Mouse (Mus musculus) CH12.LX (cell line): ENCODE results near the gene Numb. TPM values are rescaled to one million over a fixed set of nuclear protein-coding genes. Genes with fewer than 3 reads are reported as not detected.

Source experiments
- DNase-seq: peaks from one replicate; pipeline ENCODE4 v3.0.0-alpha.2; 2013; ENCODE audit errors: extremely low read depth
- H3K27ac ChIP-seq: 2 replicates; pipeline ENCODE4 v1.5.1; 2012; ENCODE audit warnings: low read depth, mild to moderate bottlenecking, control low read depth, moderate library complexity; ENCODE audit not compliant: insufficient read depth
- H3K27me3 ChIP-seq: replicated peaks from 2 replicates; pipeline ENCODE3; 2012; ENCODE audit warnings: inconsistent platforms
- H3K36me3 ChIP-seq, 2 experiments: replicated peaks in 1 of 2; 2 replicates each; pipeline versions ENCODE3 to v1.6.1; 2012; ENCODE audit warnings: inconsistent platforms in 1 of 2, low read length in 1 of 2, mild to moderate bottlenecking in 1 of 2, mixed read lengths in 1 of 2, moderate library complexity in 1 of 2; ENCODE audit not compliant: control insufficient read depth in 1 of 2, insufficient read depth in 1 of 2
- H3K4me1 ChIP-seq, 2 experiments: 2 replicates each; pipeline ENCODE4 v1.6.1; 2012; ENCODE audit warnings: inconsistent platforms in 1 of 2, moderate library complexity in 1 of 2; ENCODE audit not compliant: insufficient read depth in 2 of 2, control insufficient read depth in 1 of 2
- H3K4me2 ChIP-seq: 2 replicates; pipeline ENCODE4 v1.6.1; 2012; ENCODE audit warnings: low read depth, mild to moderate bottlenecking, control low read depth; ENCODE audit not compliant: poor library complexity, insufficient read depth, severe bottlenecking
- H3K4me3 ChIP-seq, 3 experiments: fragments of 150-350 bp in 1 of 3; sonication (generic) in 1 of 3; replicated peaks in 1 of 3; 2 replicates each; pipeline versions ENCODE3 to v1.5.1; 2011 to 2012; ENCODE audit warnings: low read depth in 2 of 3, low read length in 2 of 3, mild to moderate bottlenecking in 2 of 3, moderate library complexity in 2 of 3, control low read depth in 1 of 3, improper control_type of control experiment in 1 of 3, inconsistent platforms in 1 of 3, mixed read lengths in 1 of 3; ENCODE audit not compliant: poor library complexity in 1 of 3
- H3K79me2 ChIP-seq: replicated peaks from 2 replicates; pipeline ENCODE4 v1.6.1; 2012; ENCODE audit warnings: mild to moderate bottlenecking, moderate library complexity; ENCODE audit not compliant: control insufficient read depth, poor library complexity, insufficient read depth, severe bottlenecking; ENCODE audit errors: extremely low read depth
- H3K9ac ChIP-seq: 2 replicates; pipeline ENCODE4 v1.6.1; 2012; ENCODE audit warnings: low read depth, mild to moderate bottlenecking, control low read depth, moderate library complexity; ENCODE audit not compliant: insufficient read depth
- H3K9me3 ChIP-seq: replicated peaks from 2 replicates; pipeline ENCODE3; 2012; ENCODE audit warnings: low read length, inconsistent platforms, mixed read lengths
- BHLHE40 ChIP-seq: IDR thresholded peaks from 2 replicates; pipeline ENCODE4 v1.6.1; 2011; ENCODE audit warnings: mild to moderate bottlenecking, low read depth, low read length, improper control_type of control experiment
- CHD1 ChIP-seq: IDR thresholded peaks from 2 replicates; pipeline ENCODE4 v1.6.1; 2012; ENCODE audit warnings: low read depth, low read length, improper control_type of control experiment, inconsistent platforms
- CTCF ChIP-seq, 2 experiments: IDR thresholded peaks in 1 of 2; conservative IDR thresholded peaks in 1 of 2; 2 replicates each; pipeline ENCODE4 v1.5.1; 2011 to 2012; ENCODE audit warnings: low read depth in 2 of 2, low read length in 2 of 2, improper control_type of control experiment in 1 of 2, inconsistent platforms in 1 of 2, mild to moderate bottlenecking in 1 of 2, moderate library complexity in 1 of 2
- E2F4 ChIP-seq: IDR thresholded peaks from 2 replicates; pipeline ENCODE4 v1.6.1; 2011; ENCODE audit warnings: low read depth, low read length, improper control_type of control experiment; ENCODE audit not compliant: insufficient replicate concordance
- ELF1 ChIP-seq: IDR thresholded peaks from 2 replicates; pipeline ENCODE4 v1.6.1; 2014; ENCODE audit warnings: low read depth, mild to moderate bottlenecking, inconsistent platforms, low read length, improper control_type of control experiment
- EP300 ChIP-seq: IDR thresholded peaks from 2 replicates; pipeline ENCODE4 v1.6.1; 2011; ENCODE audit warnings: low read length, improper control_type of control experiment
- ETS1 ChIP-seq: conservative IDR thresholded peaks from 2 replicates; pipeline ENCODE4 v1.6.1; 2012; ENCODE audit warnings: low read depth, mild to moderate bottlenecking, inconsistent platforms, low read length, improper control_type of control experiment, moderate library complexity
- IRF4 ChIP-seq: IDR thresholded peaks from 2 replicates; pipeline ENCODE4 v1.6.1; 2014; ENCODE audit warnings: low read depth, mild to moderate bottlenecking, inconsistent platforms, low read length, improper control_type of control experiment
- JUN ChIP-seq: IDR thresholded peaks from 2 replicates; pipeline ENCODE4 v1.6.1; 2011; ENCODE audit warnings: low read depth, mild to moderate bottlenecking, low read length, improper control_type of control experiment, moderate library complexity; ENCODE audit not compliant: insufficient read depth
- JUND ChIP-seq: conservative IDR thresholded peaks from 2 replicates; pipeline ENCODE4 v1.6.1; 2011; ENCODE audit warnings: low read depth, low read length, improper control_type of control experiment
- MAFK ChIP-seq: IDR thresholded peaks from 2 replicates; pipeline ENCODE4 v1.6.1; 2011; ENCODE audit warnings: low read length, improper control_type of control experiment; ENCODE audit not compliant: insufficient replicate concordance
- MAX ChIP-seq: IDR thresholded peaks from 2 replicates; pipeline ENCODE4 v1.6.1; 2011; ENCODE audit warnings: low read length, improper control_type of control experiment
- MAZ ChIP-seq: IDR thresholded peaks from 2 replicates; pipeline ENCODE4 v1.6.1; 2012; ENCODE audit warnings: low read depth, mild to moderate bottlenecking, inconsistent platforms, low read length, improper control_type of control experiment, moderate library complexity
- MEF2A ChIP-seq: IDR thresholded peaks from 2 replicates; pipeline ENCODE4 v1.6.1; 2014; ENCODE audit warnings: low read depth, mild to moderate bottlenecking, inconsistent platforms, low read length, improper control_type of control experiment, borderline replicate concordance
- NRF1 ChIP-seq: IDR thresholded peaks from 2 replicates; pipeline ENCODE4 v1.6.1; 2014; ENCODE audit warnings: low read depth, mild to moderate bottlenecking, inconsistent platforms, low read length, improper control_type of control experiment, moderate library complexity
- PAX5 ChIP-seq: IDR thresholded peaks from 2 replicates; pipeline ENCODE4 v1.6.1; 2012; ENCODE audit warnings: low read length, inconsistent platforms, mixed read lengths
- POLR2AphosphoS2 ChIP-seq: IDR thresholded peaks from 2 replicates; pipeline ENCODE4 v1.6.1; 2011; ENCODE audit warnings: low read depth, low read length, improper control_type of control experiment
- RAD21 ChIP-seq: IDR thresholded peaks from 2 replicates; pipeline ENCODE4 v1.6.1; 2011; ENCODE audit warnings: low read depth, mild to moderate bottlenecking, low read length, improper control_type of control experiment, moderate library complexity
- RCOR1 ChIP-seq: conservative IDR thresholded peaks from 2 replicates; pipeline ENCODE4 v1.6.1; 2012; ENCODE audit warnings: low read depth, mild to moderate bottlenecking, inconsistent platforms, low read length, improper control_type of control experiment
- SIN3A ChIP-seq: IDR thresholded peaks from 2 replicates; pipeline ENCODE4 v1.6.1; 2012; ENCODE audit warnings: low read length, improper control_type of control experiment, inconsistent platforms
- TBP ChIP-seq: conservative IDR thresholded peaks from 2 replicates; pipeline ENCODE4 v1.6.1; 2011; ENCODE audit warnings: low read depth, low read length, improper control_type of control experiment
- UBTF ChIP-seq: IDR thresholded peaks from 2 replicates; pipeline ENCODE4 v1.6.1; 2012; ENCODE audit warnings: low read depth, mild to moderate bottlenecking, inconsistent platforms, low read length, improper control_type of control experiment, moderate library complexity
- ZMIZ1 ChIP-seq: IDR thresholded peaks from 2 replicates; pipeline ENCODE4 v1.6.1; 2012; ENCODE audit warnings: low read depth, mild to moderate bottlenecking, inconsistent platforms, low read length, improper control_type of control experiment
- dilution Hi-C: fragments of 300-500 bp; cut with MboI; formaldehyde crosslinking; loops from 2 replicates; pipeline ENCODE4 v1.14.3; 2020; ENCODE audit warnings: low sequenced_read_pairs; ENCODE audit not compliant: extremely low pct_unique_long_range_greater_than_20kb, extremely low pct_ligation_motif_present
- in situ Hi-C: fragments of 300-500 bp; cut with MboI; formaldehyde crosslinking; loops from 3 replicates; pipeline ENCODE4 v1.14.3; 2019; ENCODE audit warnings: low sequenced_read_pairs, low pct_ligation_motif_present, low pct_unique_long_range_greater_than_20kb, mixed read lengths
- polyA plus RNA-seq: library from polyadenylated mRNA; unstranded; fragments of >175 nt; gene quantifications from 2 replicates; pipeline ENCODE4 v1.2.1, GENCODE M21; 2012; ENCODE audit warnings: low read depth; ENCODE audit not compliant: insufficient read length
- total RNA-seq, 2 experiments: library from RNA; depleted of rRNA; stranded (reverse); fragments of 300-350 nt in 1 of 2; fragments of >200 nt in 1 of 2; gene quantifications; 2 replicates each; pipeline ENCODE4 v1.2.3; 2012 to 2014

Gene Numb
- total and polyA plus RNA-seq, 3 experiments, result 5.3 to 6.9 (median 5.7) TPM

GRCm38 (mm10) chr12:83910451-83910850 is 11.3 kb downstream of the Numb start:
- Histone ChIP-seq H3K4me2 (no peak overlapping the region), H3K36me3 (peaks cover 0 to 6% of the 10 kb centered on the region in 2 experiments), H3K4me3 (no peak overlapping the region), H3K79me2 (no peaks in the 10 kb centered on the region), H3K27me3 (no peaks in the 10 kb centered on the region), H3K9me3 (no peaks in the 10 kb centered on the region), H3K27ac (no peak overlapping the region), H3K4me1 (peaks cover 0 to 8% of the 10 kb centered on the region in 2 experiments; a peak in 2 of 4 replicates), H3K9ac (no peak overlapping the region)
- in situ Hi-C loops (no loop called here), dilution Hi-C loops (no loop called here)
- no peak for DNase-seq
- TF ChIP-seq ELF1 (no peak), JUN (no peak), MAX (no peak), RCOR1 (no peak), RAD21 (no peak), MAFK (no peak), ETS1 (no peak), JUND (no peak), ZMIZ1 (no peak), MEF2A (no peak), POLR2AphosphoS2 (no peak), BHLHE40 (no peak), SIN3A (no peak)

- Histone ChIP-seq H3K4me1 (no peaks in the 10 kb centered on the region), H3K27me3 (no peaks in the 10 kb centered on the region), H3K9me3 (no peaks in the 10 kb centered on the region), H3K79me2 (no peaks in the 10 kb centered on the region), H3K9ac (no peak overlapping the region), H3K27ac (no peak overlapping the region), H3K4me2 (no peak overlapping the region), H3K36me3 (peaks cover 2 to 13% of the 10 kb centered on the region in 2 experiments), H3K4me3 (no peak overlapping the region)
- in situ Hi-C loops (no loop called here), dilution Hi-C loops (no loop called here)
- DNase-seq, result no peak
- TF ChIP-seq CHD1 (no peak), MAX (no peak), SIN3A (no peak), PAX5 (no peak), JUN (no peak), E2F4 (no peak), IRF4 (no peak), EP300 (no peak), POLR2AphosphoS2 (no peak), NRF1 (no peak), MAZ (no peak), TBP (no peak), BHLHE40 (no peak), MEF2A (no peak), JUND (no peak), CTCF (conservative IDR thresholded peaks at IDR 0.05 in 1 of 2, IDR thresholded peaks at IDR 0.05 in 1 of 2; ENCODE audit: low read depth in 2 of 2, low read length in 2 of 2) (no peak), UBTF (no peak)
Observed at GRCm38 (mm10) chr12:83892926-83893325, 28.8 kb downstream of the Numb start.
